Mouse (Mus musculus) midbrain, embryonic 13.5 days (tissue): Measurements from ENCODE around the gene Ccdc47. TPM values are rescaled to one million over a fixed set of nuclear protein-coding genes. Genes with fewer than 3 reads are reported as not detected.
"Not testable (repeated sequence)": the region's sequence is repeated elsewhere in the genome, so short reads cannot be mapped to it uniquely, and the experiment has no call there.

Experiments
- ATAC-seq: fragments of 200-750 bp; cut with Nextera tagmentation; 2 replicates; pipeline ENCODE4 v1.8.0; 2017; ENCODE audit warnings: mild to moderate bottlenecking, moderate TSS enrichment, moderate library complexity
- H3K27ac ChIP-seq: fragments of 300-500 bp; sonication (generic); 2 replicates; pipeline ENCODE4 v1.5.1; 2015; ENCODE audit warnings: inconsistent platforms, mild to moderate bottlenecking, moderate library complexity
- H3K27me3 ChIP-seq: fragments of 300-500 bp; sonication (generic); 2 replicates; pipeline ENCODE4 v1.6.1; 2015; ENCODE audit warnings: mild to moderate bottlenecking, inconsistent platforms
- H3K36me3 ChIP-seq: fragments of 300-500 bp; sonication (generic); 2 replicates; pipeline ENCODE4 v1.6.1; 2015; ENCODE audit warnings: mild to moderate bottlenecking, inconsistent platforms
- H3K4me1 ChIP-seq: fragments of 300-500 bp; sonication (generic); replicated peaks from 2 replicates; pipeline ENCODE4 v1.6.1; 2015; ENCODE audit warnings: inconsistent platforms
- H3K4me2 ChIP-seq: fragments of 300-500 bp; sonication (generic); replicated peaks from 2 replicates; pipeline ENCODE4 v1.6.1; 2015; ENCODE audit warnings: moderate library complexity, mild to moderate bottlenecking, inconsistent platforms
- H3K4me3 ChIP-seq: fragments of 300-500 bp; sonication (generic); replicated peaks from 2 replicates; pipeline ENCODE4 v1.5.1; 2015; ENCODE audit warnings: mild to moderate bottlenecking, inconsistent platforms
- H3K9ac ChIP-seq: fragments of 300-500 bp; sonication (generic); replicated peaks from 2 replicates; pipeline ENCODE4 v1.6.1; 2015; ENCODE audit warnings: mild to moderate bottlenecking, inconsistent platforms
- H3K9me3 ChIP-seq: fragments of 300-500 bp; sonication (generic); 2 replicates; pipeline ENCODE4 v1.6.1; 2016; ENCODE audit warnings: mild to moderate bottlenecking, inconsistent platforms
- WGBS: fragments of 180-500 bp; shearing (Covaris S2); methylation state at CpG from one replicate; pipeline ENCODE4 v1.1.7; 2015; 5-methylcytosine and 5-hydroxymethylcytosine counted together
- polyA plus RNA-seq: library from polyadenylated mRNA; unstranded; fragments of >200 nt; fragmentation: Nextera tagmentation; extraction: Ambion mirVana; gene quantifications from 2 replicates; pipeline ENCODE4 v1.2.1, GENCODE M21; 2015

The Ccdc47 gene
- polyA plus RNA-seq, 1 experiment from 2014 or later = 96.2 TPM

- H3K4me3 ChIP-seq, H3K9ac ChIP-seq, H3K4me1 ChIP-seq, H3K9me3 ChIP-seq, ATAC-seq, H3K27me3 ChIP-seq, H3K27ac ChIP-seq, H3K4me2 ChIP-seq: not testable (repeated sequence)
- WGBS = 83% methylated on average over 8 of the region's 8 CpGs
- peaks cover 73% of the 10 kb centered on the region for H3K36me3 ChIP-seq
These were observed 17.8 kb upstream of the Ccdc47 start for GRCm38 (mm10) chr11:106233978-106234377.

GRCm38 (mm10) chr11:106220603-106221002 lies 4.5 kb upstream of the Ccdc47 start:
- no peak for ATAC-seq
- H3K27me3 ChIP-seq = no peaks in the 10 kb centered on the region

GRCm38 (mm10) chr11:106216730-106217490 lies 766 bp upstream of the Ccdc47 start, which contains the start of gene Ddx42:
Gene Ddx42 (plus strand): TSS chr11:106216926.
- H3K4me2 ChIP-seq = peak within 1 kb of the TSS; percentile 68
- WGBS = under 1% methylated on average over 70 of the region's 70 CpGs
- peak; percentile 96 for ATAC-seq
- H3K27ac ChIP-seq = peak within 1 kb of the TSS; percentile 97
- peaks cover 45% of the 10 kb centered on the region for H3K4me1 ChIP-seq
- no peaks in the 10 kb centered on the region for H3K27me3 ChIP-seq
- H3K9me3 ChIP-seq = no peaks in the 10 kb centered on the region
- H3K36me3 ChIP-seq = peaks cover 12% of the 10 kb centered on the region
- H3K4me3 ChIP-seq = peak within 1 kb of the TSS; percentile 99
- H3K9ac ChIP-seq = peak within 1 kb of the TSS; percentile 98

More at GRCm38 (mm10) chr11:106220603-106221002, 4.5 kb upstream of the Ccdc47 start:
- WGBS = 92% methylated on average over 3 of the region's 3 CpGs
- H3K27ac ChIP-seq = no peak overlapping the region
- H3K4me1 ChIP-seq = peaks cover 28% of the 10 kb centered on the region
- no peak overlapping the region for H3K9ac ChIP-seq
- H3K4me2 ChIP-seq = no peak overlapping the region
- no peak overlapping the region for H3K4me3 ChIP-seq
- no peaks in the 10 kb centered on the region for H3K9me3 ChIP-seq
- peaks cover 17% of the 10 kb centered on the region for H3K36me3 ChIP-seq

DNA sequence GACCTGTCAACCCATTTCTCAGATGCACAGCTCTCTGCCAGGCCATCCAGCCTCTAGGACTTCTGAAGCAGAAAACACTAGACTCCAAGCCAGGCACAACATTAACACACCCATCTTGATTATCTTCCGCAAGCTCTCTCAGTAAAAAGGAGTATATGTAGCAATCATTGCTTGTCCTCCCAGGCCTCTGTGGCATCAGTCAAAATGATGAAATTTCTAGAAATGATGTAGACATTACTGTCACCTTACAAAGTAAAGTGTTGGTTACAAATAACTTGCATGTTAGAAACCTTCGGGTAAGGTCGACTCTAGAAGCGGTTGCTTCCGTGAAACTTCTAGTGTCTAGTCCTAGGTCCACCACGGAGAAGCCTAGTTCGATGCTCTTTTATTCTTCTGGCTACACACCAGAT lies 689 bp downstream of the Ccdc47 start:
- H3K36me3 ChIP-seq = peaks cover 24% of the 10 kb centered on the region
- H3K27ac ChIP-seq = no peak overlapping the region
- no peaks in the 10 kb centered on the region for H3K27me3 ChIP-seq
- peak overlapping the region; percentile 99 for H3K4me3 ChIP-seq
- peak overlapping the region; percentile 89 for H3K9ac ChIP-seq
- no peaks in the 10 kb centered on the region for H3K9me3 ChIP-seq
- 28% methylated on average over 7 of the region's 7 CpGs for WGBS
- H3K4me2 ChIP-seq = peak overlapping the region; percentile 68
- peaks cover 45% of the 10 kb centered on the region for H3K4me1 ChIP-seq
- ATAC-seq = no peak

DNA sequence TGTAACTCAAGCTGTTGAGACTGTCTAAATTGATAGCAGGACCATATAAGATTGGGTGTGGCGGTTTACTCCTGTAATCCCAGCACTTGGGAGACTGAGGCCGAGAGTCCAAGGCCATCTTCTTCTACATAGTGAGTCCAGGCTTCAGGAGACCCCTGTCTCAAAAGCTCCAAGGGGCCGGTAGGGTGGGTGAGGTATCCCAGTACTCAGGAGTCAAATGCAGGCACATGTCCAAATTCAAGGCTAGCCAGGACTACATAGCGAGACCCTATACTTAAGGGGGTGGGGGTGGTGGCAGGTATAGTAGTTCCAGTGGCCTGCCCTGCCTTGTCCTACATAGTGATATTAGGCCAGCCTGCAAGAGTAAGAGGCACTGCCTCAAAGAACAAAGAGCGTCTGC lies 1.3 kb downstream of the Ccdc47 start:
- Histone ChIP-seq H3K4me1 (peaks cover 39% of the 10 kb centered on the region), H3K9ac (peak overlapping the region; percentile 89), H3K27me3 (no peaks in the 10 kb centered on the region), H3K27ac (no peak overlapping the region), H3K36me3 (peaks cover 30% of the 10 kb centered on the region), H3K4me3 (peak overlapping the region; percentile 99), H3K4me2 (peak overlapping the region; percentile 68), H3K9me3 (no peaks in the 10 kb centered on the region)
- 93% methylated on average over 5 of the region's 5 CpGs for WGBS
- no peak for ATAC-seq

- no peaks in the 10 kb centered on the region for H3K27me3 ChIP-seq
- peaks cover 50% of the 10 kb centered on the region for H3K36me3 ChIP-seq
- no peak overlapping the region for H3K4me2 ChIP-seq
- peaks cover 21% of the 10 kb centered on the region for H3K4me1 ChIP-seq
- ATAC-seq = no peak
- 96% methylated on average over 8 of the region's 8 CpGs for WGBS
- no peak overlapping the region for H3K4me3 ChIP-seq
- no peak overlapping the region for H3K9ac ChIP-seq
- H3K9me3 ChIP-seq = no peaks in the 10 kb centered on the region
- H3K27ac ChIP-seq = no peak overlapping the region
These were observed 3.4 kb downstream of the Ccdc47 start for GRCm38 (mm10) chr11:106212771-106213170.

DNA sequence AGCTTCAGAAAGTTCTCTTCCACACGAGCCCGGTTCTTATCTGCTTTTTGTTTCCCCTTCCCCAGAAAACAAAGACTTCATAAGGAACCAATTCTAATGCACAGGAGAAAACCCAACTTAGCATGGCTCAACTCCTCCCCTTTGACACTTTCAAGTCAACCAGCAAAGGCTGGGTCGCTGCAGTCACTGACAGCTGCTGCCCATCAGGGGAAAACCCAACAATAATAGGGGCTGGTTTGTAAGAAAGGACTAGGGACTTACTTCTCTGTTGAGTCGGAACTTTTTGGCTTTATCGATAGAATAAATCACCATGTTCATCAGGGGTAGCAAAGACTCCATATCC lies 14.1 kb downstream of the Ccdc47 start, which contains the start of gene Strada:
TSS of gene Strada (minus strand) at position 46 of the 343 bp plus-strand sequence.
- H3K4me1 ChIP-seq = no peaks in the 10 kb centered on the region
- H3K27ac ChIP-seq = no peak within 1 kb of the TSS
- H3K36me3 ChIP-seq = peaks cover 86% of the 10 kb centered on the region
- no peak within 1 kb of the TSS for H3K4me3 ChIP-seq
- ATAC-seq = no peak
- WGBS = 91% methylated on average over 5 of the region's 5 CpGs
- no peaks in the 10 kb centered on the region for H3K9me3 ChIP-seq
- no peak within 1 kb of the TSS for H3K4me2 ChIP-seq
- H3K9ac ChIP-seq = no peak within 1 kb of the TSS
- no peaks in the 10 kb centered on the region for H3K27me3 ChIP-seq

DNA sequence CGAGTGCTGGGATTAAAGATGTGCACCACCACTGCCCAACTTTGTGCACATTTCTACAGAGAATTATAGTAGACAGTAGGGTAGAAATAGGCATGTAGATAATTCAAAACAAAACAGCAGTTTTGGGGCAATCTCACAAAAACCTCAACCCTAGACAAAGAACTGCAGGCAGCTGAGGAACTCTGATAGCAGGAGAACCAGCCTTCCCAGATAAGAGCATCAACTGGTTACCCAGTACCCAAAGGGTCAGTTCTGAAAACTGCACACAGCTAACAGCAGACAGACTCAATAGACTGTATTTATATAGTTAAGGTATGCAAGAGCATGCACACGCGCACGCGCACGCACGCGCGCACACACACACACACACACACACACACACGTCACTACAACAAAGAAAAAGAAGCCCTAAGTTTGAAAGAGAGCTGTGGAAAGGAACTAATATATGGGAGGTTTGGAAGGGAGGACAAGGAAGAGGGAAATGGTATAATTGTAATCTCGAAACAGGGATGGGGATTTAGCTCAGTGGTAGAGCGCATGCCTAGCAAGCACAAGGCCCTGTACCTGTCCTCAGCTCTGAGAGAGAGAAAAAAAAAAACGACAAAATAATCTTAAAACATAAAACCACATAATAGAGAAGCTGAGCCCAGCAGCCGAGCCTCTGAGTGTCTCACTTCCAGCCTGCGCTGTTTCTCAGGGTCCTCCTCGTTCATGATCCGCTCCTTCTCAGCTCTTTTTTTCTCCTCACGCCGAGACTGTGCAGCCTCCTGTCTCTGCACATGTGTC lies 14.6 kb downstream of the Ccdc47 start:
- no peak overlapping the region for H3K9ac ChIP-seq
- no peaks in the 10 kb centered on the region for H3K27me3 ChIP-seq
- H3K36me3 ChIP-seq = peaks cover 86% of the 10 kb centered on the region

DNA sequence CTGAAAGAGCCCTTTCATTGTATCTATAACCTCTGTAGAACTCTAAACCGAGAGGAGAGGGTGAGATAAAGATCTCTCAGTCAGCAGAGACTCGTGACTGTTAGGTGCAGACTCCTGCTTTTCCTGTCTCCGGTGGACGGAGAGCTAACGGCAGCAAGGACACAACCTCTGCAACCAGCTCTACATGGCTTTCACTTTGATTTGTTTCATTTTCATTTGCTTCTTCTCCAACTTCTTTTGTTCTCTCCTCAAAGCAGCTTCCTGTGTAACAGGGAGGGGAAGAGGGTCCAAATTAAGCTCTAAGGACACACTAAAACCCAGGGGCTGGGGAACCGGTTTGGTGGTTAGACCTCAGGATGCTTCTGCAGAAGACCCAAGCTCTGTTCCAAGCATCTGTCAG lies 15.4 kb downstream of the Ccdc47 start:
- H3K27ac ChIP-seq = no peak overlapping the region
- no peak overlapping the region for H3K4me3 ChIP-seq
- WGBS = 90% methylated on average over 6 of the region's 6 CpGs
- no peaks in the 10 kb centered on the region for H3K9me3 ChIP-seq
- no peaks in the 10 kb centered on the region for H3K27me3 ChIP-seq
- ATAC-seq = no peak
- H3K9ac ChIP-seq = no peak overlapping the region
- no peaks in the 10 kb centered on the region for H3K4me1 ChIP-seq
- H3K36me3 ChIP-seq = peaks cover 84% of the 10 kb centered on the region
- no peak overlapping the region for H3K4me2 ChIP-seq

More for the DNA sequence above, 14.6 kb downstream of the Ccdc47 start:
- H3K27ac ChIP-seq = no peak overlapping the region
- H3K4me3 ChIP-seq = no peak overlapping the region
- WGBS = 93% methylated on average over 19 of the region's 19 CpGs
- H3K4me1 ChIP-seq = no peaks in the 10 kb centered on the region
- H3K9me3 ChIP-seq = no peaks in the 10 kb centered on the region
- H3K4me2 ChIP-seq = no peak overlapping the region
- ATAC-seq = no peak

DNA sequence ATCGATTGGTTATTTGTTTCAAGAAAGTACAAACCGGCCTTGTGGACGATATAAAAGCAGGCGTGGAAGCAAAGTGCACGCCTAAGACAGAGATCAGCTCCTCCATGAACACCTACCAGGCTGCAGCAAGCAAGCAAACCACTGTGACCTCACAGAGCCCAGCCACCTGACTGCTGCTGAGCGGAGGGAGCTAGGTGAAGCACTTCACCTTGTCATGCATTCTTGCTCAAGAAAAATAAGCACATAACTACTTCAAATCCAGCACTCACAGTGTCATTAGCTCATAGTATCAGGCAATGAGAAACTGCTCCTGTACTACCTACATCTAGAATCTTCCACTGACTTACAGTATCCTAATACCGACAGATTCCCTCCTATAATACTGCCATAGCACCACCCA lies 16.1 kb downstream of the Ccdc47 start:
- H3K27me3 ChIP-seq, H3K9me3 ChIP-seq, H3K4me1 ChIP-seq, H3K9ac ChIP-seq, H3K4me2 ChIP-seq, ATAC-seq, H3K27ac ChIP-seq, H3K4me3 ChIP-seq: not testable (repeated sequence)
- WGBS = 97% methylated on average over 7 of the region's 7 CpGs
- peaks cover 76% of the 10 kb centered on the region for H3K36me3 ChIP-seq

DNA sequence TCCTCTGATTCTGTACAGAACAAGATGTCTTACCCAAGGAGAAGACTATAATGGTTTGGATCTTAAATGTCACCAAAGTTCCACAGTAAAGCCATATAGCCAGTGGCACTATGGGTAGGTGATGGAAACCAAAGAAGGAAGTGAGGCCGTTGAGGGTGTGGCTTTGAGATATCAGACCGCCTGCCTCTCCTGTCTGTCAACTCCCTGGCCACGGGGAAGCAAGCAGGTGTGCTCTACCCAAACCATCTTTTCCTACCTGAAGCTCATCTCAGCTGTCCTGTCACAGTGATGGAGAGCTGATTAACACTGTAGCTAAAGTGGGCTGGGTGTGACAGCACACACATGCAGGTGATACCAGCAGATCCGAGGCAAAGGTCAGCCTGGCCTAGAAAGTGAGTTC lies 17.9 kb downstream of the Ccdc47 start:
- WGBS = 91% methylated on average over 4 of the region's 4 CpGs
- Histone ChIP-seq H3K4me3 (no peak overlapping the region), H3K27ac (no peak overlapping the region), H3K27me3 (no peaks in the 10 kb centered on the region), H3K9me3 (no peaks in the 10 kb centered on the region), H3K4me2 (no peak overlapping the region), H3K9ac (no peak overlapping the region), H3K36me3 (peaks cover 61% of the 10 kb centered on the region), H3K4me1 (peaks cover 4% of the 10 kb centered on the region)
- no peak for ATAC-seq

DNA sequence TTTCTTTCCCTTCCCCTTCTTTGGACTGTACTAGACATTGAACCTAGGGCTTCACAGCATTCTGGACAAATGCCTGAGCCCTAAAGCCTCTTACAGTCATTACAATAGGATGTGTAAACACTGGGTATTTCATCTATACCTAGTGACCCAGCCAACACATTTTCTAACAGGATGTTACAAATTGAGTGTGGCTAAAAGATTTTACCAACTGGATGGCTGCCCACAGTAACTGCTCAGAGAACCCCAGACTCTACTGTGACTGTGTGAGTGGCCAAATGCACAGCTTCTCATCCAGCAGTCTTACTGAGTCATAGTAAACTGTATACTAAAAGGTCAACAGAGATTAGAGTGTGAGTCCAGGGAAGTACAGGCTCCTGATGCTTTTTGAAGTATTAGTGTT lies 20.8 kb downstream of the Ccdc47 start:
- Histone ChIP-seq H3K9me3 (no peaks in the 10 kb centered on the region), H3K4me3 (no peak overlapping the region), H3K4me1 (peaks cover 15% of the 10 kb centered on the region), H3K36me3 (peaks cover 34% of the 10 kb centered on the region), H3K4me2 (no peak overlapping the region), H3K9ac (no peak overlapping the region), H3K27me3 (no peaks in the 10 kb centered on the region), H3K27ac (no peak overlapping the region)
- no peak for ATAC-seq
